Mouse (Mus musculus) midbrain, embryonic 12.5 days (tissue): ENCODE measurements at regions not wholly inside any gene's neighbourhood (a gene's known extent, or its start where the extent isn't known, plus 50 kb on each side); places are given as distances from the start of the nearest gene placed in this dataset.

Experiments
- ATAC-seq: fragments of 200-750 bp; cut with Nextera tagmentation; 2 replicates; pipeline ENCODE4 v1.8.0; 2017; ENCODE audit warnings: low read depth, moderate TSS enrichment, moderate library complexity; ENCODE audit not compliant: low FRiP score
- H3K27ac ChIP-seq: fragments of 300-500 bp; sonication (generic); replicated peaks from 2 replicates; pipeline ENCODE4 v1.5.1; 2016; ENCODE audit warnings: mild to moderate bottlenecking
- H3K27me3 ChIP-seq: fragments of 300-500 bp; sonication (generic); 2 replicates; pipeline ENCODE4 v1.6.1; 2016; ENCODE audit warnings: mild to moderate bottlenecking
- H3K36me3 ChIP-seq: fragments of 300-500 bp; sonication (generic); 2 replicates; pipeline ENCODE4 v1.6.1; 2016
- H3K4me1 ChIP-seq: fragments of 300-500 bp; sonication (generic); 2 replicates; pipeline ENCODE4 v1.6.1; 2016
- H3K4me2 ChIP-seq: fragments of 300-500 bp; sonication (generic); replicated peaks from 2 replicates; pipeline ENCODE4 v1.6.1; 2016; ENCODE audit warnings: mild to moderate bottlenecking, moderate library complexity
- H3K4me3 ChIP-seq: fragments of 300-500 bp; sonication (generic); 2 replicates; pipeline ENCODE4 v1.5.1; 2016; ENCODE audit warnings: mild to moderate bottlenecking
- H3K9ac ChIP-seq: fragments of 300-500 bp; sonication (generic); replicated peaks from 2 replicates; pipeline ENCODE4 v1.6.1; 2016; ENCODE audit warnings: mild to moderate bottlenecking, moderate library complexity
- H3K9me3 ChIP-seq: fragments of 300-500 bp; sonication (generic); 2 replicates; pipeline ENCODE4 v1.6.1; 2016; ENCODE audit warnings: mild to moderate bottlenecking
- WGBS: fragments of 180-500 bp; shearing (Covaris S2); methylation state at CpG from one replicate; pipeline ENCODE4 v1.1.7; 2016; 5-methylcytosine and 5-hydroxymethylcytosine counted together

DNA sequence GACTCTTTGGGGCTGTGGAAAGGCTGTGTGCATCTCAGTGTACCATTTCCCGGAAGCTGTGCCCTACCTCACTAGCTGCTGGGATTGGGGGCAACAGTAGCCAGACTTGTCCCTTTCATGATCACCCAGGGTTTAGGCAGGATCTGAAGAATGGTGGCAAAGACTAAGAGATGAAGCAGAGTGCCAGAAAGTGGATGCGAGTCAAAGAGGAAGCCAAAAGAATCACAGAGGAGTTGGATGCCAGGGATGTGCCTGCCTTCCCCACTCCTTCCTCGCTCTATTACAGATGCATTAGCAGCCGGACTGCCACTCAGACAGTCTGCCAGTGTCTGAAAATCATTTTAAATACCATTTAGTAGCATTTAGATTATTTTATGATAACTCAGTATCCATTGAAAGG is 271.5 kb upstream of the Slc24a2 start:
- H3K27ac ChIP-seq, result no peak overlapping the region
- H3K4me1 ChIP-seq, result no peaks in the 10 kb centered on the region
- H3K4me2 ChIP-seq, result no peak overlapping the region
- H3K4me3 ChIP-seq, result no peak overlapping the region
- H3K27me3 ChIP-seq, result no peaks in the 10 kb centered on the region
- H3K9me3 ChIP-seq, result no peaks in the 10 kb centered on the region
- H3K9ac ChIP-seq, result no peak overlapping the region
- 86% methylated on average over 4 of the region's 4 CpGs for WGBS
- ATAC-seq, result no peak
- no peaks in the 10 kb centered on the region for H3K36me3 ChIP-seq

DNA sequence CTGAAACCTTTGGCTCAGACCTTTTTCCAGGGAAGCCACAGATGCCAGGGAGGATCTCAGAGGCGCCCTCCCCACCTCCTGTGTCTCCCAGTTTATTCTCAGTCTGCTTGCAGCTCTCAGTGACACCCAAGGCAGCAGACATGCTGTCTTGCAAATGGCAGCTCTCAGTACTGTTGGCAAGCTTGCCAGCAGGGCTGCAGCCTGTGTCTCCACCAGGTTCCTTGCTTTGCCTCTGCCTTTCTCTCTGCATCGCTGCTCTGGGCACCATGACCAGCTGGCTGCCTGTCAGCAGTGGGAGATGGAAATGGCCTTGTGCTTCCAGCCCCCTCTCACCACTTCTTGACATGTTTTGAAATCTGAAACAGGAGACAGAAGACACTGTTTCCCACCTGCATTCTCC is 270.2 kb upstream of the Slc24a2 start:
- H3K4me2 ChIP-seq, result no peak overlapping the region
- H3K9ac ChIP-seq, result no peak overlapping the region
- no peaks in the 10 kb centered on the region for H3K36me3 ChIP-seq
- H3K4me3 ChIP-seq, result no peak overlapping the region
- no peaks in the 10 kb centered on the region for H3K27me3 ChIP-seq
- H3K4me1 ChIP-seq, result no peaks in the 10 kb centered on the region
- ATAC-seq, result no peak
- 70% methylated on average over 2 of the region's 2 CpGs for WGBS
- H3K9me3 ChIP-seq, result no peaks in the 10 kb centered on the region
- H3K27ac ChIP-seq, result no peak overlapping the region

GRCm38 (mm10) chr4:87487798-87488197 is 257.5 kb upstream of the Slc24a2 start:
- Histone ChIP-seq H3K27me3 (no peaks in the 10 kb centered on the region), H3K9ac (no peak overlapping the region), H3K27ac (no peak overlapping the region), H3K4me2 (no peak overlapping the region), H3K4me3 (no peak overlapping the region), H3K9me3 (no peaks in the 10 kb centered on the region), H3K4me1 (no peaks in the 10 kb centered on the region), H3K36me3 (no peaks in the 10 kb centered on the region)
- no peak for ATAC-seq
- WGBS, result 89% methylated on average over 3 of the region's 3 CpGs

GRCm38 (mm10) chr4:87475537-87475936 is 245.3 kb upstream of the Slc24a2 start:
- H3K4me3 ChIP-seq, result no peak overlapping the region
- peaks cover 4% of the 10 kb centered on the region for H3K4me1 ChIP-seq
- H3K27ac ChIP-seq, result no peak overlapping the region
- H3K9ac ChIP-seq, result no peak overlapping the region
- H3K27me3 ChIP-seq, result no peaks in the 10 kb centered on the region
- no peak for ATAC-seq
- WGBS, result 69% methylated on average over 1 of the region's 1 CpGs
- H3K36me3 ChIP-seq, result no peaks in the 10 kb centered on the region
- H3K4me2 ChIP-seq, result no peak overlapping the region
- no peaks in the 10 kb centered on the region for H3K9me3 ChIP-seq

GRCm38 (mm10) chr4:87473331-87474039 is 243.2 kb upstream of the Slc24a2 start:
- no peak overlapping the region for H3K4me3 ChIP-seq
- H3K4me2 ChIP-seq, result no peak overlapping the region
- H3K27me3 ChIP-seq, result no peaks in the 10 kb centered on the region
- 91% methylated on average over 16 of the region's 16 CpGs for WGBS
- no peak for ATAC-seq
- H3K4me1 ChIP-seq, result peaks cover 4% of the 10 kb centered on the region
- no peak overlapping the region for H3K27ac ChIP-seq
- no peaks in the 10 kb centered on the region for H3K36me3 ChIP-seq
- H3K9me3 ChIP-seq, result no peaks in the 10 kb centered on the region
- H3K9ac ChIP-seq, result no peak overlapping the region

DNA sequence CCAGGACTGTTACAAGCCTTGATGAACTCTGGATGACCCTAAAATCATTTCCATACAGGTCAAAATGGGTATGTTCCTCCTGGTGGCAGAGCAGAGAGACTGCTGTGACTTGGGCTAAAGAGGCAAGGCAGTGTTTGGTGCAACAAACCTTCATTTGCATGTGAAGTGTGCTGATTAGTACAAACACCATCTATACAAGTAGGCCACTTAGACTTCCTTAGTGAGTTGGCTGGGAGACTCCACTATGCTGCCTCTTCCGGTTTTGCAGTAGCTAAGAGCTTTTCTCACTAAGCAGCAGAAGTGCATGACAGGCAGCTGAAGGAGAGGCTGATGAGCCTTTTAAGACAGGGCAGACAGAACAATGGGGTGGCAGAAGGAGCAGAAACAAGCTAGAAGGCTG is 242.5 kb upstream of the Slc24a2 start:
- Histone ChIP-seq H3K9me3 (no peaks in the 10 kb centered on the region), H3K27me3 (no peaks in the 10 kb centered on the region), H3K4me1 (peaks cover 4% of the 10 kb centered on the region), H3K4me3 (no peak overlapping the region), H3K4me2 (no peak overlapping the region), H3K36me3 (no peaks in the 10 kb centered on the region), H3K27ac (no peak overlapping the region), H3K9ac (no peak overlapping the region)
- ATAC-seq, result no peak
- WGBS, result 57% methylated on average over 1 of the region's 1 CpGs

DNA sequence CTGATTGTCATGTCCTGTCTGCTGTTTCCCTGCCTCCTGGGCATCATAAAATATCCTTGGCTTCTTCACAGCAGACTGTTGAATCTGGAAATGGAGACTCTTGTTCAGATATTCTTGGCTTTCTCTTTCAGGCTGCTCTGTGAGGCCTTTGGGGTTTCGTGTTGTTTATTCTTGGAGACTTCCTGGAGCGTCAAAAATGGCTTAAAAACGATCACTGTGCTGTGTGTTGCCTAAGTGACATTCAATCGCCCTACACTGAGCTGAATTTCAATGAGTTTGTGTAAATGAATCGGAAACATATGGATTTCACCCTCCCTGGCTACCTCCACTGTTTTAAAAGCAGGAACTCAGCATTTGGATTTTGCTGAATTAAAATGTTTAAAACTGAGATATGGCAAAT is 241.1 kb upstream of the Slc24a2 start:
- H3K27ac ChIP-seq, result no peak overlapping the region
- peaks cover 4% of the 10 kb centered on the region for H3K4me1 ChIP-seq
- H3K4me3 ChIP-seq, result no peak overlapping the region
- no peak overlapping the region for H3K9ac ChIP-seq
- H3K27me3 ChIP-seq, result no peaks in the 10 kb centered on the region
- H3K9me3 ChIP-seq, result no peaks in the 10 kb centered on the region
- WGBS, result 53% methylated on average over 5 of the region's 5 CpGs
- no peaks in the 10 kb centered on the region for H3K36me3 ChIP-seq
- H3K4me2 ChIP-seq, result no peak overlapping the region
- no peak for ATAC-seq

GRCm38 (mm10) chr4:87467600-87467999 is 237.3 kb upstream of the Slc24a2 start:
- peaks cover 4% of the 10 kb centered on the region for H3K4me1 ChIP-seq
- H3K27me3 ChIP-seq, result no peaks in the 10 kb centered on the region
- no peak overlapping the region for H3K27ac ChIP-seq
- no peaks in the 10 kb centered on the region for H3K36me3 ChIP-seq
- no peak overlapping the region for H3K4me2 ChIP-seq
- no peaks in the 10 kb centered on the region for H3K9me3 ChIP-seq
- no peak overlapping the region for H3K4me3 ChIP-seq
- no peak for ATAC-seq
- no peak overlapping the region for H3K9ac ChIP-seq

DNA sequence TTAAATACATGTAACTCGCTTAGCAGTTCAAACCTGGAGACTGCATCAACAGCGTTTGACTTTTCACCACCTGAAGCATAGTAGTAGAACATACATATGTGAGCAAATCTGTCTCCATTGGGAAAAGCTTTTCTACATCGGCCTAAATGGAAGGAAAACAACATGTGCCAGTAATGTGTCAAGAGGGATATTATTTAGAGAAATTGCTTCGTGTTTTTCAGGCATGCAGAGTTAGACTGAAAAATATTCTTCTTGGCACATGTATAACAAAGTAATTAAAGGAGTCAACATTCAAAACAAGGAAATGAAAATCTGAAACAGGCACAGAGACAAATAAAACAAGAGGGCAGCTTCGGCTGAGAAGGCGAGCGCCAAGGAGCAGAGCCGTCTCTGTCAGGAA is 236.7 kb upstream of the Slc24a2 start:
- WGBS, result 89% methylated on average over 8 of the region's 8 CpGs
- Histone ChIP-seq H3K9ac (no peak overlapping the region), H3K4me3 (no peak overlapping the region), H3K36me3 (no peaks in the 10 kb centered on the region), H3K4me1 (peaks cover 4% of the 10 kb centered on the region), H3K4me2 (no peak overlapping the region), H3K9me3 (no peaks in the 10 kb centered on the region), H3K27me3 (no peaks in the 10 kb centered on the region), H3K27ac (no peak overlapping the region)
- ATAC-seq, result no peak

- Histone ChIP-seq H3K9me3 (no peaks in the 10 kb centered on the region), H3K4me2 (no peak overlapping the region), H3K27ac (no peak overlapping the region), H3K4me3 (no peak overlapping the region), H3K27me3 (no peaks in the 10 kb centered on the region), H3K36me3 (no peaks in the 10 kb centered on the region), H3K4me1 (no peaks in the 10 kb centered on the region), H3K9ac (no peak overlapping the region)
- WGBS, result 70% methylated on average over 7 of the region's 7 CpGs
- ATAC-seq, result peak; percentile 71
Measured at GRCm38 (mm10) chr4:87461181-87461912, 231.1 kb upstream of the Slc24a2 start.

GRCm38 (mm10) chr4:87455863-87456578 is 225.7 kb upstream of the Slc24a2 start:
- Histone ChIP-seq H3K36me3 (no peaks in the 10 kb centered on the region), H3K9ac (no peak overlapping the region), H3K27ac (no peak overlapping the region), H3K4me1 (no peaks in the 10 kb centered on the region), H3K4me3 (no peak overlapping the region), H3K9me3 (no peaks in the 10 kb centered on the region), H3K27me3 (no peaks in the 10 kb centered on the region), H3K4me2 (no peak overlapping the region)
- 90% methylated on average over 5 of the region's 5 CpGs for WGBS
- ATAC-seq, result no peak

DNA sequence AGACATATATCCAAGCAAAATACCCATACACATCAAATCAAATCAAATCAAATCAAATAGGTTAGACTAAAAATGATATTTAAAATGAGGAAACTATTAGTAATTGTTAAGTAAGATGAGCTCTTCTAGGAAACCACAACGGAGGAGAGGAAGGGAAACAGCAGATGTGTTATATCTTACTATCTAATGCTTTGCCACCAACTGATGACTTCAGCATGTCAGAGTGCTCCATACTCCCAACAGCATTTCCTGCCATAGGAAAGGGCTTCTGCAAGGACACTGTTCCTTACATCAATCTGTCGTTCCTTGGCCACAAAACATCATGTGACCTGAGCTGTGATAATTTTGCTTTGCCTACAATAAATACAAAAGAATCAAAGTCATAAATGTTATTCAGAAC is 221.8 kb upstream of the Slc24a2 start:
- no peak for ATAC-seq
- 87% methylated on average over 2 of the region's 2 CpGs for WGBS
- H3K4me1 ChIP-seq, result no peaks in the 10 kb centered on the region
- no peak overlapping the region for H3K9ac ChIP-seq
- no peaks in the 10 kb centered on the region for H3K27me3 ChIP-seq
- no peak overlapping the region for H3K4me2 ChIP-seq
- no peaks in the 10 kb centered on the region for H3K9me3 ChIP-seq
- H3K36me3 ChIP-seq, result no peaks in the 10 kb centered on the region
- H3K4me3 ChIP-seq, result no peak overlapping the region
- H3K27ac ChIP-seq, result no peak overlapping the region
